Mouse (Mus musculus): ENCODE measurements around the gene Prr12. TPM values are rescaled to one million over a fixed set of nuclear protein-coding genes. Genes with fewer than 3 reads are reported as not detected.

Prr12 gene
- polyA plus RNA-seq, 1 experiment from 2014 or later, result 9.6 TPM

GRCm38 (mm10) chr7:45077322-45077721 is 24.6 kb upstream of the Prr12 start:
- H3K9me3 ChIP-seq, result no peaks in the 10 kb centered on the region
- peaks cover 10% of the 10 kb centered on the region; the same call in 1 of the 2 replicates for H3K4me1 ChIP-seq
- H3K4me2 ChIP-seq, result no peak overlapping the region
- H3K36me3 ChIP-seq, result peaks cover 6% of the 10 kb centered on the region; the same call in 1 of the 2 replicates
- H3K9ac ChIP-seq, result no peak overlapping the region
- H3K27ac ChIP-seq, result no peak overlapping the region
- 88% methylated on average over 14 of the region's 14 CpGs for WGBS
- no peak overlapping the region for H3K4me3 ChIP-seq (replicated peaks)
- ATAC-seq (ENCODE audit: insufficient read depth, low FRiP score, low read depth), result no peak
- no peaks in the 10 kb centered on the region for H3K27me3 ChIP-seq (replicated peaks)

GRCm38 (mm10) chr7:45076501-45076900 is 23.8 kb upstream of the Prr12 start:
- Histone ChIP-seq H3K4me1 (peaks cover 9% of the 10 kb centered on the region; the same call in 1 of the 2 replicates), H3K27ac (no peak overlapping the region), H3K36me3 (peaks cover 6% of the 10 kb centered on the region; the same call in 1 of the 2 replicates), H3K9ac (no peak overlapping the region), H3K9me3 (no peaks in the 10 kb centered on the region), H3K4me2 (no peak overlapping the region), H3K4me3 (replicated peaks) (no peak overlapping the region), H3K27me3 (replicated peaks) (no peaks in the 10 kb centered on the region)
- WGBS, result 86% methylated on average over 30 of the region's 30 CpGs
- ATAC-seq (ENCODE audit: insufficient read depth, low FRiP score, low read depth), result no peak

- no peak overlapping the region for H3K9ac ChIP-seq
- H3K4me3 ChIP-seq (replicated peaks), result no peak overlapping the region
- peaks cover 9% of the 10 kb centered on the region; the same call in 1 of the 2 replicates for H3K4me1 ChIP-seq
- no peaks in the 10 kb centered on the region for H3K27me3 ChIP-seq (replicated peaks)
- H3K36me3 ChIP-seq, result peaks cover 6% of the 10 kb centered on the region; the same call in 1 of the 2 replicates
- H3K4me2 ChIP-seq, result no peak overlapping the region
- no peak overlapping the region for H3K27ac ChIP-seq
- no peaks in the 10 kb centered on the region for H3K9me3 ChIP-seq
- WGBS, result 75% methylated on average over 4 of the region's 4 CpGs
- no peak; the same call in 1 of the 2 replicates for ATAC-seq (ENCODE audit: insufficient read depth, low FRiP score, low read depth)
Measured at GRCm38 (mm10) chr7:45075405-45075804, 22.7 kb upstream of the Prr12 start.

- Histone ChIP-seq H3K36me3 (peaks cover 6% of the 10 kb centered on the region; the same call in 1 of the 2 replicates), H3K27me3 (replicated peaks) (no peaks in the 10 kb centered on the region), H3K9me3 (no peaks in the 10 kb centered on the region), H3K9ac (no peak overlapping the region), H3K4me3 (replicated peaks) (no peak overlapping the region), H3K4me2 (no peak overlapping the region), H3K4me1 (peaks cover 4% of the 10 kb centered on the region; the same call in 1 of the 2 replicates), H3K27ac (no peak overlapping the region)
- no peak for ATAC-seq (ENCODE audit: insufficient read depth, low FRiP score, low read depth)
- 89% methylated on average over 12 of the region's 12 CpGs for WGBS
Measured at GRCm38 (mm10) chr7:45073949-45074348, 21.3 kb upstream of the Prr12 start.

- H3K9me3 ChIP-seq, result no peaks in the 10 kb centered on the region
- no peak overlapping the region for H3K27ac ChIP-seq
- H3K4me2 ChIP-seq, result no peak overlapping the region
- WGBS, result 69% methylated on average over 7 of the region's 7 CpGs
- H3K27me3 ChIP-seq (replicated peaks), result no peaks in the 10 kb centered on the region
- no peak for ATAC-seq (ENCODE audit: insufficient read depth, low FRiP score, low read depth)
- H3K36me3 ChIP-seq, result peaks cover 6% of the 10 kb centered on the region; the same call in 1 of the 2 replicates
- peaks cover 4% of the 10 kb centered on the region; the same call in 1 of the 2 replicates for H3K4me1 ChIP-seq
- H3K4me3 ChIP-seq (replicated peaks), result no peak overlapping the region
- no peak overlapping the region for H3K9ac ChIP-seq
Measured at GRCm38 (mm10) chr7:45073171-45073707, 20.6 kb upstream of the Prr12 start.

GRCm38 (mm10) chr7:45072230-45072629 is 19.5 kb upstream of the Prr12 start:
- H3K27ac ChIP-seq, result no peak overlapping the region
- peaks cover 4% of the 10 kb centered on the region; the same call in 1 of the 2 replicates for H3K4me1 ChIP-seq
- H3K36me3 ChIP-seq, result peaks cover 6% of the 10 kb centered on the region; the same call in 1 of the 2 replicates
- no peaks in the 10 kb centered on the region for H3K9me3 ChIP-seq
- H3K4me3 ChIP-seq (replicated peaks), result no peak overlapping the region
- 72% methylated on average over 2 of the region's 2 CpGs for WGBS
- H3K9ac ChIP-seq, result no peak overlapping the region
- H3K4me2 ChIP-seq, result no peak overlapping the region
- no peaks in the 10 kb centered on the region for H3K27me3 ChIP-seq (replicated peaks)
- no peak for ATAC-seq (ENCODE audit: insufficient read depth, low FRiP score, low read depth)

GRCm38 (mm10) chr7:45069671-45070070 is 17.0 kb upstream of the Prr12 start:
- Histone ChIP-seq H3K27ac (no peak overlapping the region), H3K9me3 (no peaks in the 10 kb centered on the region), H3K4me1 (0 out of 2 replicates have a peak, but pooled peaks cover 3% of the 10 kb centered on the region), H3K27me3 (replicated peaks) (no peaks in the 10 kb centered on the region), H3K4me3 (replicated peaks) (no peak overlapping the region), H3K9ac (no peak overlapping the region), H3K36me3 (no peaks in the 10 kb centered on the region), H3K4me2 (no peak overlapping the region)
- 82% methylated on average over 2 of the region's 2 CpGs for WGBS
- ATAC-seq (ENCODE audit: insufficient read depth, low FRiP score, low read depth), result no peak

GRCm38 (mm10) chr7:45068000-45068318 is 15.3 kb upstream of the Prr12 start:
- Histone ChIP-seq H3K4me3 (replicated peaks) (no peak overlapping the region), H3K9me3 (no peaks in the 10 kb centered on the region), H3K36me3 (0 out of 2 replicates have a peak, but pooled peaks cover 5% of the 10 kb centered on the region), H3K4me2 (no peak overlapping the region), H3K27me3 (replicated peaks) (no peaks in the 10 kb centered on the region), H3K4me1 (peaks cover 11% of the 10 kb centered on the region; the same call in 1 of the 2 replicates), H3K27ac (no peak overlapping the region), H3K9ac (no peak overlapping the region)
- ATAC-seq (ENCODE audit: insufficient read depth, low FRiP score, low read depth), result no peak
- 31% methylated on average over 5 of the region's 5 CpGs for WGBS

GRCm38 (mm10) chr7:45067190-45067999 is 14.7 kb upstream of the Prr12 start:
- H3K27ac ChIP-seq, result no peak overlapping the region
- no peaks in the 10 kb centered on the region for H3K9me3 ChIP-seq
- no peak overlapping the region for H3K9ac ChIP-seq
- H3K4me1 ChIP-seq, result peaks cover 11% of the 10 kb centered on the region; the same call in 1 of the 2 replicates
- 75% methylated on average over 4 of the region's 4 CpGs for whole genome bisulfite sequencing
- ATAC-seq (ENCODE audit: insufficient read depth, low FRiP score, low read depth), result no peak
- no peak overlapping the region for H3K4me3 ChIP-seq (replicated peaks)
- no peaks in the 10 kb centered on the region for H3K27me3 ChIP-seq (replicated peaks)
- no peak overlapping the region for H3K4me2 ChIP-seq
- H3K36me3 ChIP-seq, result 0 out of 2 replicates have a peak, but pooled peaks cover 5% of the 10 kb centered on the region

- peak within 1 kb of the TSS; percentile 93 for H3K27ac ChIP-seq
- 0 out of 2 replicates have a peak, but pooled peaks cover 5% of the 10 kb centered on the region for H3K36me3 ChIP-seq
- peaks cover 19% of the 10 kb centered on the region; the same call in 1 of the 2 replicates for H3K4me1 ChIP-seq
- H3K4me2 ChIP-seq, result peak within 1 kb of the TSS; percentile 71
- H3K4me3 ChIP-seq (replicated peaks), result peak within 1 kb of the TSS; percentile 62
- ATAC-seq (ENCODE audit: insufficient read depth, low FRiP score, low read depth), result peak; percentile 86
- H3K9me3 ChIP-seq, result no peaks in the 10 kb centered on the region
- under 1% methylated on average over 31 of the region's 31 CpGs for WGBS
- no peaks in the 10 kb centered on the region for H3K27me3 ChIP-seq (replicated peaks)
- peak within 1 kb of the TSS; percentile 37 for H3K9ac ChIP-seq
Measured at GRCm38 (mm10) chr7:45062239-45062835, 9.7 kb upstream of the Prr12 start, which contains the start of the genes Nosip and Prrg2. Nosip (plus strand) TSS chr7:45062429. Prrg2 (minus strand) TSS chr7:45062677.

- Histone ChIP-seq H3K4me1 (peaks cover 19% of the 10 kb centered on the region; the same call in 1 of the 2 replicates), H3K27ac (peak overlapping the region; percentile 93), H3K36me3 (0 out of 2 replicates have a peak, but pooled peaks cover 5% of the 10 kb centered on the region), H3K4me2 (peak overlapping the region; percentile 71), H3K9me3 (no peaks in the 10 kb centered on the region), H3K4me3 (replicated peaks) (peak overlapping the region; percentile 62), H3K27me3 (replicated peaks) (no peaks in the 10 kb centered on the region), H3K9ac (peak overlapping the region; percentile 34)
- ATAC-seq (ENCODE audit: insufficient read depth, low FRiP score, low read depth), result peak; percentile 52
- WGBS, result 20% methylated on average over 10 of the region's 11 CpGs
Measured at GRCm38 (mm10) chr7:45061532-45062075, 8.9 kb upstream of the Prr12 start.
